Mouse (Mus musculus) thymus, adult 2 months (tissue): Measurements from ENCODE around the gene Lat2.

ENCODE experiments used
- CTCF ChIP-seq: fragments of 200-500 bp; IDR thresholded peaks from 2 replicates; pipeline ENCODE4 v1.5.1; 2012; ENCODE audit warnings: mild to moderate bottlenecking, control low read depth, low read length, moderate library complexity, borderline replicate concordance; ENCODE audit not compliant: control insufficient read depth, poor library complexity, insufficient read depth; ENCODE audit errors: extremely low read depth
- POLR2A ChIP-seq: fragments of 200-500 bp; IDR thresholded peaks from 2 replicates; pipeline ENCODE4 v1.6.1; 2012; ENCODE audit warnings: mild to moderate bottlenecking, low read length, control low read depth, moderate library complexity; ENCODE audit not compliant: control insufficient read depth, poor library complexity, insufficient read depth; ENCODE audit errors: extremely low read depth

DNA sequence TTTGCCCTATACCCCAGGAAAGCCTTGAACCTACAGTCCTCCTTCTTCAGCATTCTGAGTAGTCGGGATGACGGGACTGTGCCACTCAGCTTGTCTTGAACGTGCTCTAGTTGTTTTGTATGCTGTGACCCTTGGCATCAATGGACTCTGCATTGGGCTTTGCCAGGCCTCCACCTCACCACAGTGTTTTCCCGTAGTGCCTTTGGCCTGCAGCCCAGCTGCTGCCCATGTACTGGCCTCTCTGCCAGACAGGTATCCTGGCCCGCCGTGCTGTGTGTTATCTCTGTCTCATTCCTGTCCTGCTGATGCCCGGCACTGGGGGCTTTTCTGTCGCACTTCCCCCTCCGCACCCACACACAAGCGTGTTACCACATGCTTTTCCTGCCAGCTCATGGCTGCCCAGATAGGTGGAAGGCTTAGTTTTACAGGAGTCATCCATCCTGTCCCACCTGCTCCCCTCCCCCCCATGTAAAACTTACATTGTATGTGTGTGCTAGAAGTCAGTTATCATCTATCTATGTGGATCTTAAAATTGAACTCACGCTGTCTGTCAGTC lies 22.7 kb downstream of the Lat2 start:
- TF ChIP-seq CTCF = no peak
- TF ChIP-seq POLR2A = no peak
